Comparison of ENCODE assay signal across 26 mouse cellular contexts in genomic region chr16:10503058-10503457, GRCm38 (mm10).
"Had no signal": no experiment of that assay in that cellular context is flagged by ENCODE, and none has a peak within 500 bp of the region (broad histone marks: within the 10 kb centered on the region; RNA-seq: fewer than 3 reads in every experiment).

No protein-coding gene starts in this region.

- ATAC-seq: hindbrain, embryonic 16.5 days; inflammation-experienced regulatory T-cells, adult 6 months; intestine, embryonic 16.5 days; liver, embryonic 12.5 days had no signal

- H3K4me1 ChIP-seq: heart, embryonic 12.5 days; hindbrain, embryonic 12.5 days; kidney, embryonic 15.5 days; limb, embryonic 15.5 days; liver, embryonic 12.5 days had no signal

- H3K27ac ChIP-seq: heart, adult 2 months; hindbrain, embryonic 10.5 days; hindbrain, embryonic 12.5 days; hindbrain, embryonic 14.5 days; kidney, embryonic 15.5 days; kidney, postnatal 0 days; limb, embryonic 13.5 days; limb, embryonic 15.5 days; liver, embryonic 12.5 days; liver, embryonic 14.5 days had no signal

- H3K9me3 ChIP-seq: heart, embryonic 12.5 days; hindbrain, embryonic 10.5 days; hindbrain, embryonic 12.5 days; kidney, embryonic 15.5 days; limb, embryonic 13.5 days; limb, embryonic 15.5 days; liver, embryonic 12.5 days had no signal

- H3K4me3 ChIP-seq: heart, adult 2 months; heart, embryonic 12.5 days; hindbrain, embryonic 10.5 days; hindbrain, embryonic 12.5 days; kidney, embryonic 15.5 days; limb, embryonic 13.5 days; limb, embryonic 15.5 days; liver, embryonic 12.5 days had no signal

- H3K4me2 ChIP-seq: heart, embryonic 12.5 days; hindbrain, embryonic 12.5 days; hindbrain, embryonic 14.5 days; kidney, embryonic 15.5 days; limb, embryonic 13.5 days; limb, embryonic 15.5 days; liver, embryonic 12.5 days had no signal

- H3K36me3 ChIP-seq: heart, embryonic 12.5 days; hindbrain, embryonic 10.5 days; hindbrain, embryonic 12.5 days; kidney, embryonic 15.5 days; limb, embryonic 13.5 days; limb, embryonic 15.5 days; liver, embryonic 12.5 days had no signal

- H3K9ac ChIP-seq: heart, embryonic 12.5 days; hindbrain, embryonic 12.5 days; hindbrain, embryonic 14.5 days; kidney, embryonic 15.5 days; limb, embryonic 13.5 days; limb, embryonic 15.5 days; liver, embryonic 12.5 days; liver, embryonic 14.5 days had no signal

- DNase-seq: gastrocnemius, postnatal 14 days; gastrocnemius, postnatal 36 days; heart, adult 11 months; heart, adult 2 months; heart, postnatal 10 days; heart, postnatal 4 days; kidney, adult 2 months; kidney, adult 9 months; kidney, postnatal 14 days; kidney, postnatal 36 days; layer of hippocampus, adult 9-11 months; layer of hippocampus, postnatal 36 days; left cerebral cortex, postnatal 4 days had no signal
